Mouse (Mus musculus): ENCODE results near the gene Ctnnbl1. TPM values are rescaled to one million over a fixed set of nuclear protein-coding genes. Genes with fewer than 3 reads are reported as not detected.

Gene Ctnnbl1
- polyA plus RNA-seq, 1 experiment from 2014 or later, result 78.2 TPM

- no peak for ATAC-seq
- H3K36me3 ChIP-seq (ENCODE audit: control insufficient read depth, insufficient read depth), result no peaks in the 10 kb centered on the region
- H3K27me3 ChIP-seq (replicated peaks; ENCODE audit: control insufficient read depth, insufficient read depth, low read length), result no peaks in the 10 kb centered on the region
- 93% methylated on average over 9 of the region's 9 CpGs for WGBS
- H3K9me3 ChIP-seq (ENCODE audit: control insufficient read depth, low read length), result no peaks in the 10 kb centered on the region
- H3K4me1 ChIP-seq (replicated peaks; ENCODE audit: control insufficient read depth, insufficient read depth, low read length), result peaks cover 28% of the 10 kb centered on the region
- no peak overlapping the region for H3K4me2 ChIP-seq (ENCODE audit: low read length)
- no peak overlapping the region for H3K27ac ChIP-seq (ENCODE audit: low read length)
- H3K4me3 ChIP-seq (replicated peaks; ENCODE audit: low read length), result no peak overlapping the region
- H3K9ac ChIP-seq (replicated peaks; ENCODE audit: low read depth, low read length), result no peak overlapping the region
Observed at GRCm38 (mm10) chr2:157799533-157799932, 62.3 kb downstream of the Ctnnbl1 start.

- no peaks in the 10 kb centered on the region for H3K9me3 ChIP-seq (ENCODE audit: control insufficient read depth, low read length)
- no peak overlapping the region for H3K4me2 ChIP-seq (ENCODE audit: low read length)
- H3K27ac ChIP-seq (ENCODE audit: low read length), result peak overlapping the region; percentile 94; the same call in 1 of the 2 replicates
- no peak overlapping the region for H3K4me3 ChIP-seq (replicated peaks; ENCODE audit: low read length)
- ATAC-seq, result no peak
- H3K27me3 ChIP-seq (replicated peaks; ENCODE audit: control insufficient read depth, insufficient read depth, low read length), result no peaks in the 10 kb centered on the region
- WGBS, result 86% methylated on average over 2 of the region's 2 CpGs
- peaks cover 35% of the 10 kb centered on the region for H3K4me1 ChIP-seq (replicated peaks; ENCODE audit: control insufficient read depth, insufficient read depth, low read length)
- no peak overlapping the region for H3K9ac ChIP-seq (replicated peaks; ENCODE audit: low read depth, low read length)
- H3K36me3 ChIP-seq (ENCODE audit: control insufficient read depth, insufficient read depth), result no peaks in the 10 kb centered on the region
Observed at GRCm38 (mm10) chr2:157800288-157800687, 63.1 kb downstream of the Ctnnbl1 start.

GRCm38 (mm10) chr2:157800746-157801501 lies 63.7 kb downstream of the Ctnnbl1 start:
- H3K4me1 ChIP-seq (replicated peaks; ENCODE audit: control insufficient read depth, insufficient read depth, low read length), result peaks cover 40% of the 10 kb centered on the region

GRCm38 (mm10) chr2:157801505-157802357 lies 64.5 kb downstream of the Ctnnbl1 start:
- H3K4me2 ChIP-seq (ENCODE audit: low read length), result peak overlapping the region; percentile 16
- no peak overlapping the region for H3K4me3 ChIP-seq (replicated peaks; ENCODE audit: low read length)
- no peaks in the 10 kb centered on the region for H3K9me3 ChIP-seq (ENCODE audit: control insufficient read depth, low read length)
- H3K27ac ChIP-seq (ENCODE audit: low read length), result peak overlapping the region; percentile 94
- peak overlapping the region; percentile 49 for H3K9ac ChIP-seq (replicated peaks; ENCODE audit: low read depth, low read length)
- H3K27me3 ChIP-seq (replicated peaks; ENCODE audit: control insufficient read depth, insufficient read depth, low read length), result no peaks in the 10 kb centered on the region
- peaks cover 40% of the 10 kb centered on the region for H3K4me1 ChIP-seq (replicated peaks; ENCODE audit: control insufficient read depth, insufficient read depth, low read length)
- H3K36me3 ChIP-seq (ENCODE audit: control insufficient read depth, insufficient read depth), result no peaks in the 10 kb centered on the region
- ATAC-seq, result peak; percentile 41; the same call in 1 of the 2 replicates
- WGBS, result 18% methylated on average over 8 of the region's 8 CpGs

More at GRCm38 (mm10) chr2:157800746-157801501, 63.7 kb downstream of the Ctnnbl1 start:
- no peaks in the 10 kb centered on the region for H3K27me3 ChIP-seq (replicated peaks; ENCODE audit: control insufficient read depth, insufficient read depth, low read length)
- peak; percentile 84 for ATAC-seq
- H3K9ac ChIP-seq (replicated peaks; ENCODE audit: low read depth, low read length), result peak overlapping the region; percentile 49
- H3K27ac ChIP-seq (ENCODE audit: low read length), result peak overlapping the region; percentile 94
- peak overlapping the region; percentile 16 for H3K4me2 ChIP-seq (ENCODE audit: low read length)
- WGBS, result 4% methylated on average over 11 of the region's 11 CpGs
- H3K9me3 ChIP-seq (ENCODE audit: control insufficient read depth, low read length), result no peaks in the 10 kb centered on the region
- no peak overlapping the region for H3K4me3 ChIP-seq (replicated peaks; ENCODE audit: low read length)
- H3K36me3 ChIP-seq (ENCODE audit: control insufficient read depth, insufficient read depth), result no peaks in the 10 kb centered on the region

GRCm38 (mm10) chr2:157802666-157803065 lies 65.5 kb downstream of the Ctnnbl1 start:
- no peak for ATAC-seq
- Histone ChIP-seq H3K27ac (ENCODE audit: low read length) (no peak overlapping the region), H3K4me1 (replicated peaks; ENCODE audit: control insufficient read depth, insufficient read depth, low read length) (peaks cover 44% of the 10 kb centered on the region), H3K36me3 (ENCODE audit: control insufficient read depth, insufficient read depth) (no peaks in the 10 kb centered on the region), H3K4me2 (ENCODE audit: low read length) (no peak overlapping the region), H3K27me3 (replicated peaks; ENCODE audit: control insufficient read depth, insufficient read depth, low read length) (no peaks in the 10 kb centered on the region), H3K9me3 (ENCODE audit: control insufficient read depth, low read length) (no peaks in the 10 kb centered on the region), H3K9ac (replicated peaks; ENCODE audit: low read depth, low read length) (no peak overlapping the region), H3K4me3 (replicated peaks; ENCODE audit: low read length) (no peak overlapping the region)
- WGBS, result 66% methylated on average over 5 of the region's 5 CpGs

GRCm38 (mm10) chr2:157804388-157804787 lies 67.2 kb downstream of the Ctnnbl1 start:
- H3K27ac ChIP-seq (ENCODE audit: low read length), result no peak overlapping the region
- no peaks in the 10 kb centered on the region for H3K27me3 ChIP-seq (replicated peaks; ENCODE audit: control insufficient read depth, insufficient read depth, low read length)
- H3K36me3 ChIP-seq (ENCODE audit: control insufficient read depth, insufficient read depth), result no peaks in the 10 kb centered on the region
- 52% methylated on average over 3 of the region's 3 CpGs for WGBS
- no peak overlapping the region for H3K9ac ChIP-seq (replicated peaks; ENCODE audit: low read depth, low read length)
- no peak overlapping the region for H3K4me3 ChIP-seq (replicated peaks; ENCODE audit: low read length)
- no peaks in the 10 kb centered on the region for H3K9me3 ChIP-seq (ENCODE audit: control insufficient read depth, low read length)
- ATAC-seq, result no peak
- H3K4me1 ChIP-seq (replicated peaks; ENCODE audit: control insufficient read depth, insufficient read depth, low read length), result peaks cover 48% of the 10 kb centered on the region
- H3K4me2 ChIP-seq (ENCODE audit: low read length), result no peak overlapping the region

GRCm38 (mm10) chr2:157805091-157805490 lies 67.9 kb downstream of the Ctnnbl1 start:
- H3K4me2 ChIP-seq (ENCODE audit: low read length), result no peak overlapping the region
- H3K27me3 ChIP-seq (replicated peaks; ENCODE audit: control insufficient read depth, insufficient read depth, low read length), result no peaks in the 10 kb centered on the region
- no peak for ATAC-seq
- H3K36me3 ChIP-seq (ENCODE audit: control insufficient read depth, insufficient read depth), result no peaks in the 10 kb centered on the region
- H3K4me1 ChIP-seq (replicated peaks; ENCODE audit: control insufficient read depth, insufficient read depth, low read length), result peaks cover 48% of the 10 kb centered on the region
- H3K27ac ChIP-seq (ENCODE audit: low read length), result no peak overlapping the region
- H3K4me3 ChIP-seq (replicated peaks; ENCODE audit: low read length), result no peak overlapping the region
- no peaks in the 10 kb centered on the region for H3K9me3 ChIP-seq (ENCODE audit: control insufficient read depth, low read length)
- no peak overlapping the region for H3K9ac ChIP-seq (replicated peaks; ENCODE audit: low read depth, low read length)
- WGBS, result 59% methylated on average over 3 of the region's 3 CpGs

GRCm38 (mm10) chr2:157807076-157807475 lies 69.9 kb downstream of the Ctnnbl1 start:
- ATAC-seq, result no peak
- H3K9me3 ChIP-seq (ENCODE audit: control insufficient read depth, low read length), result no peaks in the 10 kb centered on the region
- no peaks in the 10 kb centered on the region for H3K36me3 ChIP-seq (ENCODE audit: control insufficient read depth, insufficient read depth)
- H3K27ac ChIP-seq (ENCODE audit: low read length), result no peak overlapping the region
- no peak overlapping the region for H3K4me2 ChIP-seq (ENCODE audit: low read length)
- H3K4me3 ChIP-seq (replicated peaks; ENCODE audit: low read length), result no peak overlapping the region
- 32% methylated on average over 4 of the region's 4 CpGs for WGBS
- H3K27me3 ChIP-seq (replicated peaks; ENCODE audit: control insufficient read depth, insufficient read depth, low read length), result no peaks in the 10 kb centered on the region
- H3K9ac ChIP-seq (replicated peaks; ENCODE audit: low read depth, low read length), result no peak overlapping the region
- peaks cover 33% of the 10 kb centered on the region for H3K4me1 ChIP-seq (replicated peaks; ENCODE audit: control insufficient read depth, insufficient read depth, low read length)

- no peak overlapping the region for H3K4me3 ChIP-seq (replicated peaks; ENCODE audit: low read length)
- WGBS, result 49% methylated on average over 7 of the region's 7 CpGs
- H3K36me3 ChIP-seq (ENCODE audit: control insufficient read depth, insufficient read depth), result 0 out of 2 replicates have a peak, but pooled peaks cover 2% of the 10 kb centered on the region
- H3K4me2 ChIP-seq (ENCODE audit: low read length), result no peak overlapping the region
- peaks cover 27% of the 10 kb centered on the region for H3K4me1 ChIP-seq (replicated peaks; ENCODE audit: control insufficient read depth, insufficient read depth, low read length)
- H3K9ac ChIP-seq (replicated peaks; ENCODE audit: low read depth, low read length), result no peak overlapping the region
- no peaks in the 10 kb centered on the region for H3K27me3 ChIP-seq (replicated peaks; ENCODE audit: control insufficient read depth, insufficient read depth, low read length)
- H3K27ac ChIP-seq (ENCODE audit: low read length), result no peak overlapping the region
- no peaks in the 10 kb centered on the region for H3K9me3 ChIP-seq (ENCODE audit: control insufficient read depth, low read length)
- no peak for ATAC-seq
Observed at GRCm38 (mm10) chr2:157807621-157808367, 70.6 kb downstream of the Ctnnbl1 start.
